Mouse (Mus musculus) embryonic facial prominence, embryonic 14.5 days (tissue): ENCODE measurements around the gene Cacng8. TPM values are rescaled to one million over a fixed set of nuclear protein-coding genes. Genes with fewer than 3 reads are reported as not detected.
"Not testable (repeated sequence)": the region's sequence is repeated elsewhere in the genome, so short reads cannot be mapped to it uniquely, and the experiment has no call there.

ENCODE experiments used
- ATAC-seq: fragments of 200-750 bp; cut with Nextera tagmentation; 2 replicates; pipeline ENCODE4 v1.8.0; 2017; ENCODE audit warnings: low read depth, moderate number of reproducible peaks, moderate TSS enrichment
- DNase-seq: peaks from one replicate; pipeline ENCODE4 v3.0.0-alpha.2; 2015; ENCODE audit warnings: low spot score
- H3K27ac ChIP-seq: fragments of 300-500 bp; sonication (generic); replicated peaks from 2 replicates; pipeline ENCODE4 v1.5.1; 2014; ENCODE audit warnings: low read depth, mild to moderate bottlenecking, low read length, moderate library complexity
- H3K27me3 ChIP-seq: fragments of 300-500 bp; sonication (generic); replicated peaks from 2 replicates; pipeline ENCODE4 v1.6.1; 2014; ENCODE audit warnings: low read length; ENCODE audit not compliant: control insufficient read depth, insufficient read depth
- H3K36me3 ChIP-seq: fragments of 300-500 bp; sonication (generic); 2 replicates; pipeline ENCODE4 v1.6.1; 2014; ENCODE audit warnings: low read length, mixed read lengths; ENCODE audit not compliant: control insufficient read depth, insufficient read depth
- H3K4me1 ChIP-seq: fragments of 300-500 bp; sonication (generic); 2 replicates; pipeline ENCODE4 v1.6.1; 2014; ENCODE audit warnings: antibody characterized with exemption, low read length; ENCODE audit not compliant: control insufficient read depth, insufficient read depth
- H3K4me2 ChIP-seq: fragments of 300-500 bp; sonication (generic); 2 replicates; pipeline ENCODE4 v1.6.1; 2014; ENCODE audit warnings: low read depth, mild to moderate bottlenecking, low read length, moderate library complexity, mixed read lengths
- H3K4me3 ChIP-seq: fragments of 300-500 bp; sonication (generic); 2 replicates; pipeline ENCODE4 v1.5.1; 2014; ENCODE audit warnings: low read depth, mild to moderate bottlenecking, low read length
- H3K9ac ChIP-seq: fragments of 300-500 bp; sonication (generic); 2 replicates; pipeline ENCODE4 v1.6.1; 2014; ENCODE audit warnings: low read depth, mild to moderate bottlenecking, low read length, moderate library complexity, mixed read lengths
- H3K9me3 ChIP-seq: fragments of 300-500 bp; sonication (generic); 2 replicates; pipeline ENCODE4 v1.6.1; 2016; ENCODE audit warnings: low read length; ENCODE audit not compliant: control insufficient read depth
- WGBS: fragments of 180-500 bp; shearing (Covaris S2); extraction: QIAGEN DNeasy Blood & Tissue Kit; methylation state at CpG from one replicate; pipeline ENCODE4 v1.1.7; 2014; 5-methylcytosine and 5-hydroxymethylcytosine counted together
- polyA plus RNA-seq: library from polyadenylated mRNA; unstranded; fragments of >200 nt; fragmentation: Nextera tagmentation; extraction: Ambion mirVana; gene quantifications from 2 replicates; pipeline ENCODE4 v1.2.1, GENCODE M21; 2014

Cacng8 gene
- polyA plus RNA-seq, 1 experiment from 2014 or later, result 1.3 TPM

GRCm38 (mm10) chr7:3391081-3391451, 583 bp downstream of the Cacng8 start:
- ATAC-seq, result no peak
- Histone ChIP-seq H3K4me2 (peak overlapping the region; percentile 66), H3K4me1 (no peaks in the 10 kb centered on the region), H3K36me3 (0 out of 2 replicates have a peak, but pooled peaks cover 11% of the 10 kb centered on the region), H3K27ac (no peak overlapping the region), H3K4me3 (peak overlapping the region; percentile 41), H3K9me3 (no peaks in the 10 kb centered on the region), H3K27me3 (no peaks in the 10 kb centered on the region), H3K9ac (peak overlapping the region; percentile 52)
- no peak for DNase-seq
- 5% methylated on average over 12 of the region's 12 CpGs for WGBS

GRCm38 (mm10) chr7:3391809-3392208, 1.3 kb downstream of the Cacng8 start:
- 0 out of 2 replicates have a peak overlapping the region, but pooled peaks have one; percentile 41 for H3K4me3 ChIP-seq
- H3K9me3 ChIP-seq, result no peaks in the 10 kb centered on the region
- no peaks in the 10 kb centered on the region for H3K27me3 ChIP-seq
- H3K4me1 ChIP-seq, result no peaks in the 10 kb centered on the region
- H3K9ac ChIP-seq, result no peak overlapping the region
- 0 out of 2 replicates have a peak, but pooled peaks cover 11% of the 10 kb centered on the region for H3K36me3 ChIP-seq
- peak overlapping the region; percentile 66 for H3K4me2 ChIP-seq
- no peak for DNase-seq
- H3K27ac ChIP-seq, result no peak overlapping the region
- ATAC-seq, result no peak
- WGBS, result 20% methylated on average over 4 of the region's 4 CpGs

GRCm38 (mm10) chr7:3397355-3397754, 6.9 kb downstream of the Cacng8 start:
- Histone ChIP-seq H3K4me3 (no peak overlapping the region), H3K27me3 (no peaks in the 10 kb centered on the region), H3K4me1 (no peaks in the 10 kb centered on the region), H3K36me3 (0 out of 2 replicates have a peak, but pooled peaks cover 11% of the 10 kb centered on the region), H3K9me3 (no peaks in the 10 kb centered on the region), H3K27ac (no peak overlapping the region), H3K9ac (no peak overlapping the region), H3K4me2 (peak overlapping the region; percentile 8; the same call in 1 of the 2 replicates)
- ATAC-seq, result no peak
- 55% methylated on average over 10 of the region's 10 CpGs for WGBS
- no peak for DNase-seq

GRCm38 (mm10) chr7:3397797-3398196, 7.3 kb downstream of the Cacng8 start:
- Histone ChIP-seq H3K27ac (no peak overlapping the region), H3K4me1 (no peaks in the 10 kb centered on the region), H3K36me3 (0 out of 2 replicates have a peak, but pooled peaks cover 11% of the 10 kb centered on the region), H3K4me3 (no peak overlapping the region), H3K27me3 (no peaks in the 10 kb centered on the region), H3K4me2 (peak overlapping the region; percentile 8; the same call in 1 of the 2 replicates), H3K9ac (no peak overlapping the region), H3K9me3 (no peaks in the 10 kb centered on the region)
- ATAC-seq (no peak), DNase-seq (peak; percentile 32)
- 27% methylated on average over 7 of the region's 7 CpGs for WGBS

- not testable (repeated sequence) for ATAC-seq, H3K4me1 ChIP-seq, DNase-seq, H3K9ac ChIP-seq, H3K27me3 ChIP-seq, H3K27ac ChIP-seq, H3K4me3 ChIP-seq, H3K9me3 ChIP-seq, H3K4me2 ChIP-seq
- WGBS, result 83% methylated on average over 8 of the region's 8 CpGs
- 0 out of 2 replicates have a peak, but pooled peaks cover 11% of the 10 kb centered on the region for H3K36me3 ChIP-seq
Measured at GRCm38 (mm10) chr7:3398363-3398762, 7.9 kb downstream of the Cacng8 start.

GRCm38 (mm10) chr7:3399937-3400336, 9.5 kb downstream of the Cacng8 start:
- Histone ChIP-seq H3K27ac (no peak overlapping the region), H3K36me3 (0 out of 2 replicates have a peak, but pooled peaks cover 1% of the 10 kb centered on the region), H3K4me1 (no peaks in the 10 kb centered on the region), H3K4me3 (no peak overlapping the region), H3K9ac (no peak overlapping the region), H3K4me2 (no peak overlapping the region), H3K9me3 (no peaks in the 10 kb centered on the region), H3K27me3 (no peaks in the 10 kb centered on the region)
- ATAC-seq, result no peak
- no peak for DNase-seq

- no peak overlapping the region for H3K4me3 ChIP-seq
- WGBS, result 64% methylated on average over 11 of the region's 11 CpGs
- no peaks in the 10 kb centered on the region for H3K9me3 ChIP-seq
- no peak overlapping the region for H3K9ac ChIP-seq
- H3K4me1 ChIP-seq, result peaks cover 10% of the 10 kb centered on the region; the same call in 1 of the 2 replicates
- peaks cover 38% of the 10 kb centered on the region for H3K27me3 ChIP-seq
- ATAC-seq (no peak), DNase-seq (no peak)
- no peak overlapping the region for H3K27ac ChIP-seq
- no peak overlapping the region for H3K4me2 ChIP-seq
- no peaks in the 10 kb centered on the region for H3K36me3 ChIP-seq
Measured at GRCm38 (mm10) chr7:3409729-3410520, 19.4 kb downstream of the Cacng8 start.

GRCm38 (mm10) chr7:3411160-3411941, 20.9 kb downstream of the Cacng8 start:
- DNase-seq, result peak; percentile 93
- Histone ChIP-seq H3K9ac (peak overlapping the region; percentile 38), H3K4me1 (peaks cover 10% of the 10 kb centered on the region; the same call in 1 of the 2 replicates), H3K36me3 (no peaks in the 10 kb centered on the region), H3K27me3 (peaks cover 49% of the 10 kb centered on the region), H3K27ac (no peak overlapping the region), H3K9me3 (no peaks in the 10 kb centered on the region), H3K4me3 (peak overlapping the region; percentile 41), H3K4me2 (peak overlapping the region; percentile 79)
- peak; percentile 95 for ATAC-seq
- under 1% methylated on average over 33 of the region's 33 CpGs for WGBS
